Mouse (Mus musculus) CH12.LX (cell line): ENCODE measurements at regions not wholly inside any gene's neighbourhood (a gene's known extent, or its start where the extent isn't known, plus 50 kb on each side); places are given as distances from the start of the nearest gene placed in this dataset.

ENCODE experiments used
- DNase-seq: peaks from one replicate; pipeline ENCODE4 v3.0.0-alpha.2; 2013; ENCODE audit errors: extremely low read depth
- H3K27ac ChIP-seq: 2 replicates; pipeline ENCODE4 v1.5.1; 2012; ENCODE audit warnings: low read depth, mild to moderate bottlenecking, control low read depth, moderate library complexity; ENCODE audit not compliant: insufficient read depth
- H3K27me3 ChIP-seq: replicated peaks from 2 replicates; pipeline ENCODE3; 2012; ENCODE audit warnings: inconsistent platforms
- H3K36me3 ChIP-seq, 2 experiments: replicated peaks in 1 of 2; 2 replicates each; pipeline versions ENCODE3 to v1.6.1; 2012; ENCODE audit warnings: inconsistent platforms in 1 of 2, low read length in 1 of 2, mild to moderate bottlenecking in 1 of 2, mixed read lengths in 1 of 2, moderate library complexity in 1 of 2; ENCODE audit not compliant: control insufficient read depth in 1 of 2, insufficient read depth in 1 of 2
- H3K4me1 ChIP-seq, 2 experiments: 2 replicates each; pipeline ENCODE4 v1.6.1; 2012; ENCODE audit warnings: inconsistent platforms in 1 of 2, moderate library complexity in 1 of 2; ENCODE audit not compliant: insufficient read depth in 2 of 2, control insufficient read depth in 1 of 2
- H3K4me2 ChIP-seq: 2 replicates; pipeline ENCODE4 v1.6.1; 2012; ENCODE audit warnings: low read depth, mild to moderate bottlenecking, control low read depth; ENCODE audit not compliant: poor library complexity, insufficient read depth, severe bottlenecking
- H3K4me3 ChIP-seq, 3 experiments: fragments of 150-350 bp in 1 of 3; sonication (generic) in 1 of 3; replicated peaks in 1 of 3; 2 replicates each; pipeline versions ENCODE3 to v1.5.1; 2011 to 2012; ENCODE audit warnings: low read depth in 2 of 3, low read length in 2 of 3, mild to moderate bottlenecking in 2 of 3, moderate library complexity in 2 of 3, control low read depth in 1 of 3, improper control_type of control experiment in 1 of 3, inconsistent platforms in 1 of 3, mixed read lengths in 1 of 3; ENCODE audit not compliant: poor library complexity in 1 of 3
- H3K79me2 ChIP-seq: replicated peaks from 2 replicates; pipeline ENCODE4 v1.6.1; 2012; ENCODE audit warnings: mild to moderate bottlenecking, moderate library complexity; ENCODE audit not compliant: control insufficient read depth, poor library complexity, insufficient read depth, severe bottlenecking; ENCODE audit errors: extremely low read depth
- H3K9ac ChIP-seq: 2 replicates; pipeline ENCODE4 v1.6.1; 2012; ENCODE audit warnings: low read depth, mild to moderate bottlenecking, control low read depth, moderate library complexity; ENCODE audit not compliant: insufficient read depth
- H3K9me3 ChIP-seq: replicated peaks from 2 replicates; pipeline ENCODE3; 2012; ENCODE audit warnings: low read length, inconsistent platforms, mixed read lengths
- CHD1 ChIP-seq: IDR thresholded peaks from 2 replicates; pipeline ENCODE4 v1.6.1; 2012; ENCODE audit warnings: low read depth, low read length, improper control_type of control experiment, inconsistent platforms
- ELF1 ChIP-seq: IDR thresholded peaks from 2 replicates; pipeline ENCODE4 v1.6.1; 2014; ENCODE audit warnings: low read depth, mild to moderate bottlenecking, inconsistent platforms, low read length, improper control_type of control experiment
- ETS1 ChIP-seq: conservative IDR thresholded peaks from 2 replicates; pipeline ENCODE4 v1.6.1; 2012; ENCODE audit warnings: low read depth, mild to moderate bottlenecking, inconsistent platforms, low read length, improper control_type of control experiment, moderate library complexity
- GABPA ChIP-seq: IDR thresholded peaks from 2 replicates; pipeline ENCODE4 v1.6.1; 2012; ENCODE audit warnings: low read depth, low read length, improper control_type of control experiment, inconsistent platforms; ENCODE audit not compliant: insufficient replicate concordance
- HCFC1 ChIP-seq: IDR thresholded peaks from 2 replicates; pipeline ENCODE4 v1.6.1; 2012; ENCODE audit warnings: low read depth, mild to moderate bottlenecking, inconsistent platforms, low read length, improper control_type of control experiment
- JUND ChIP-seq: conservative IDR thresholded peaks from 2 replicates; pipeline ENCODE4 v1.6.1; 2011; ENCODE audit warnings: low read depth, low read length, improper control_type of control experiment
- KAT2A ChIP-seq: IDR thresholded peaks from 2 replicates; pipeline ENCODE4 v1.6.1; 2012; ENCODE audit warnings: low read length, improper control_type of control experiment, inconsistent platforms; ENCODE audit not compliant: insufficient replicate concordance
- MAFK ChIP-seq: IDR thresholded peaks from 2 replicates; pipeline ENCODE4 v1.6.1; 2011; ENCODE audit warnings: low read length, improper control_type of control experiment; ENCODE audit not compliant: insufficient replicate concordance
- MAZ ChIP-seq: IDR thresholded peaks from 2 replicates; pipeline ENCODE4 v1.6.1; 2012; ENCODE audit warnings: low read depth, mild to moderate bottlenecking, inconsistent platforms, low read length, improper control_type of control experiment, moderate library complexity
- MEF2A ChIP-seq: IDR thresholded peaks from 2 replicates; pipeline ENCODE4 v1.6.1; 2014; ENCODE audit warnings: low read depth, mild to moderate bottlenecking, inconsistent platforms, low read length, improper control_type of control experiment, borderline replicate concordance
- MXI1 ChIP-seq: IDR thresholded peaks from 2 replicates; pipeline ENCODE4 v1.6.1; 2011; ENCODE audit warnings: mild to moderate bottlenecking, low read depth, low read length, improper control_type of control experiment
- NELFE ChIP-seq: IDR thresholded peaks from 2 replicates; pipeline ENCODE4 v1.6.1; 2011; ENCODE audit warnings: low read depth, low read length, improper control_type of control experiment
- NRF1 ChIP-seq: IDR thresholded peaks from 2 replicates; pipeline ENCODE4 v1.6.1; 2014; ENCODE audit warnings: low read depth, mild to moderate bottlenecking, inconsistent platforms, low read length, improper control_type of control experiment, moderate library complexity
- PAX5 ChIP-seq: IDR thresholded peaks from 2 replicates; pipeline ENCODE4 v1.6.1; 2012; ENCODE audit warnings: low read length, inconsistent platforms, mixed read lengths
- POLR2AphosphoS2 ChIP-seq: IDR thresholded peaks from 2 replicates; pipeline ENCODE4 v1.6.1; 2011; ENCODE audit warnings: low read depth, low read length, improper control_type of control experiment
- SIN3A ChIP-seq: IDR thresholded peaks from 2 replicates; pipeline ENCODE4 v1.6.1; 2012; ENCODE audit warnings: low read length, improper control_type of control experiment, inconsistent platforms
- TBP ChIP-seq: conservative IDR thresholded peaks from 2 replicates; pipeline ENCODE4 v1.6.1; 2011; ENCODE audit warnings: low read depth, low read length, improper control_type of control experiment
- TCF12 ChIP-seq: IDR thresholded peaks from 2 replicates; pipeline ENCODE4 v1.6.1; 2014; ENCODE audit warnings: low read depth, mild to moderate bottlenecking, inconsistent platforms, low read length, improper control_type of control experiment
- UBTF ChIP-seq: IDR thresholded peaks from 2 replicates; pipeline ENCODE4 v1.6.1; 2012; ENCODE audit warnings: low read depth, mild to moderate bottlenecking, inconsistent platforms, low read length, improper control_type of control experiment, moderate library complexity
- USF2 ChIP-seq: conservative IDR thresholded peaks from 2 replicates; pipeline ENCODE4 v1.6.1; 2011; ENCODE audit warnings: low read depth, low read length, improper control_type of control experiment
- ZC3H11A ChIP-seq: IDR thresholded peaks from 2 replicates; pipeline ENCODE4 v1.6.1; 2012; ENCODE audit warnings: low read depth, mild to moderate bottlenecking, inconsistent platforms, low read length, improper control_type of control experiment
- dilution Hi-C: fragments of 300-500 bp; cut with MboI; formaldehyde crosslinking; loops from 2 replicates; pipeline ENCODE4 v1.14.3; 2020; ENCODE audit warnings: low sequenced_read_pairs; ENCODE audit not compliant: extremely low pct_unique_long_range_greater_than_20kb, extremely low pct_ligation_motif_present
- in situ Hi-C: fragments of 300-500 bp; cut with MboI; formaldehyde crosslinking; loops from 3 replicates; pipeline ENCODE4 v1.14.3; 2019; ENCODE audit warnings: low sequenced_read_pairs, low pct_ligation_motif_present, low pct_unique_long_range_greater_than_20kb, mixed read lengths

DNA sequence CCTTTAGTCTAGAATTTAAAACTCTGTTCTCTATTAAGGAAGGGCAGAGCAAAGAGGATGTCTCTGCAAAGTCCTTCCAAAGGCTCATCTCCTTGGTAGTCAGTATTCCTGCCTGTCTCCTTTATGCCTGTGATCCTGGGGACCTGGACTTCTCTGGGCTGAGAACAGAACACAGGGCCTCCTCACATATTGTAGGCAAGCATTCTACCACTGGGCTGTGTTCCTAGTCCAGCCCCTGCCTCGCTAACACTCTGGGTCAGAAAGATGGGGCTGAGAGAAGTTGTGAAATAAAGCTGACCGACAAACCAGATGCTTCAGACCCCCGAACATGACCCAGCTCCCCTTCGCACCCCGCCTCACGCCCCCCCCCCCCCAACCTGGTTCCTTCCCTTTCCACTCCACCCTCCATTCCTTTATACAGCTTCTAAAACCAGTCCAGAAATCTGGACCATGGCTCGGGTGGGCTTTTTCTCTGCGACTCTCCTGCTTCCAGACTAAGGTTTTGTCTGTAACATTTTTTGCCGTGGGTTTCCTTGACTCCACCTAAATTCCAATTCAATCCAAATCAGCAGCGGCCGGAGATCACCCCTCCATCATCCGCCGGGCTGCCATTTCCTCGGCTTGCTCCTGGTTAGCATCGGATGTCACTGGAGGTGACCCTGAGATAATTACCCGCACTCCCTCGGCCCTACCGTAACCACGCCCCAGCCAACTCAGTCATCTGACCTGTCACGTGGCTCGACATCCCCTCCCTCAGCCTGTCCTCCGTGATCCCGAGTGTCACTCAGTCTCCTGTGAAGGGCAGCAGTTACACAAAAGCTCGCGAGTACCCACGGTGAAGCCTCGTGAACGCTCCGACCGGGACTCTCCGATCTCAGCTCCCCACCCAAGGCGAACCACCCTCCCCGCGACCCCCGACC is 89.3 kb upstream of the Synm start:
- H3K79me2 ChIP-seq = no peaks in the 10 kb centered on the region
- H3K4me2 ChIP-seq = no peak overlapping the region
- no peaks in the 10 kb centered on the region for H3K9me3 ChIP-seq
- dilution Hi-C loops (no loop called here), in situ Hi-C loops (no loop called here)
- H3K4me1 ChIP-seq = 0 out of 4 replicates have a peak, but pooled peaks cover 0 to 3% of the 10 kb centered on the region in 2 experiments
- H3K27me3 ChIP-seq = peaks cover 87% of the 10 kb centered on the region
- H3K4me3 ChIP-seq = no peak overlapping the region
- H3K27ac ChIP-seq = no peak overlapping the region
- DNase-seq = no peak
- no peak overlapping the region for H3K9ac ChIP-seq
- no peaks in the 10 kb centered on the region for H3K36me3 ChIP-seq
- TF ChIP-seq USF2 = no peak
- TF ChIP-seq HCFC1 = no peak
- no peak for TF ChIP-seq JUND
- no peak for TF ChIP-seq SIN3A
- no peak for TF ChIP-seq ZC3H11A
- no peak for TF ChIP-seq ELF1
- no peak for TF ChIP-seq ETS1
- TF ChIP-seq CHD1 = no peak
- TF ChIP-seq POLR2AphosphoS2 = no peak
- TF ChIP-seq UBTF = no peak
- no peak for TF ChIP-seq KAT2A
- TF ChIP-seq NRF1 = no peak

GRCm38 (mm10) chr7:67846796-67847195 is 87.3 kb upstream of the Synm start:
- Histone ChIP-seq H3K36me3 (no peaks in the 10 kb centered on the region), H3K9me3 (no peaks in the 10 kb centered on the region), H3K4me1 (0 out of 4 replicates have a peak, but pooled peaks cover 0 to 3% of the 10 kb centered on the region in 2 experiments), H3K4me3 (no peak overlapping the region), H3K27me3 (peaks cover 85% of the 10 kb centered on the region), H3K79me2 (no peaks in the 10 kb centered on the region), H3K27ac (no peak overlapping the region), H3K4me2 (no peak overlapping the region), H3K9ac (no peak overlapping the region)
- DNase-seq = no peak
- in situ Hi-C loops = no loop called here
- TF ChIP-seq PAX5 = no peak
- no peak for TF ChIP-seq MEF2A
- no peak for TF ChIP-seq UBTF
- TF ChIP-seq NELFE = no peak
- TF ChIP-seq MAFK = no peak
- no peak for TF ChIP-seq TCF12
- TF ChIP-seq POLR2AphosphoS2 = no peak
- no peak for TF ChIP-seq HCFC1
- no peak for TF ChIP-seq ELF1
- no peak for TF ChIP-seq MAZ
- no peak for TF ChIP-seq GABPA
- TF ChIP-seq TBP = no peak
- no peak for TF ChIP-seq MXI1
- dilution Hi-C loops = no loop called here
